Mouse (Mus musculus) lung, postnatal 4 days (tissue): ENCODE data around the gene Sox6.
"Not testable (repeated sequence)": the region's sequence is repeated elsewhere in the genome, so short reads cannot be mapped to it uniquely, and the experiment has no call there.

Experiments
- DNase-seq, 2 experiments: peaks; one replicate each; pipeline ENCODE4 v3.0.0; 2021

Gene Sox6

DNA sequence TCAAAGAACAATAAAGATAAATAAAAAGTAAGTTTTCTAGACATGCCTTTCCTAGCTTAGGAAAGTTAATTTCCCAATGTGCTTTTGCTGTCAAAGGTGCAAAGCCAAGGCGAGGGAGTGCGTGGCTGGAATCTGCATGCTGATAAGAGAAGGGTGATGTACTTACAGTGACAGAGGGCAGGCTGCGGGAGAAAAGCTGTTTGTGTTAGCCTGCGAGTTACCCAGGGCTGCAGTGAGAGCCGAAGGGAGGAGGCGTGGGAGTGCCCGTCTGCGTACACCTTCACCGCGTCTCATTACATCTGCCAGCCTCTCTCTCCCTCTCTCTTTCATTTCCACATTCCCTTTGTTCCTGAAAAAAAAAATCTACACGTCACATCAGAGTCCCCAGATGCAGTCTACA lies at the start of gene Sox6:
Gene Sox6 (minus strand): TSS at position 286 of the 400 bp plus-strand sequence.
- DNase-seq = peak; percentile 10 to 23

DNA sequence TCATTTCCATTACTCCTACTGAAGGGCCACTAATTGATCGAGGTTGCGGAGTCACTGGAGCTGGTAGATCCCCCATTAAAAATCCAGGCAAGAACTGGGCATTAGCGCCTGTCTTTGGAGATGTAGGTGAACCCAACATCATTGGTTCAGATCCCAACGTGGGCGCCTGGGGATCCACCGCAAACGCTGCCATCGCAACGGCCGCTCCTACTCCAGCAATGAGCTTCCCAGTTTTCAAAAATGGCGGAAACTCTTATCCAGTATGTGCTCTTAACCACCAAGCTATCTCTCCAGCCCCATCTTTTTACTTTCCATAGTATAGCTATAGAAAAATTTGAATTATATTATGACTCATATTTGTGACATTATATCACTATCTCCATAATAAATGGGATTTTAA lies 45.8 kb upstream of the Sox6 start, which contains the start of gene Gm4353:
Gene Gm4353 (minus strand): TSS at position 270 of the 400 bp plus-strand sequence.
- not testable (repeated sequence) for DNase-seq

DNA sequence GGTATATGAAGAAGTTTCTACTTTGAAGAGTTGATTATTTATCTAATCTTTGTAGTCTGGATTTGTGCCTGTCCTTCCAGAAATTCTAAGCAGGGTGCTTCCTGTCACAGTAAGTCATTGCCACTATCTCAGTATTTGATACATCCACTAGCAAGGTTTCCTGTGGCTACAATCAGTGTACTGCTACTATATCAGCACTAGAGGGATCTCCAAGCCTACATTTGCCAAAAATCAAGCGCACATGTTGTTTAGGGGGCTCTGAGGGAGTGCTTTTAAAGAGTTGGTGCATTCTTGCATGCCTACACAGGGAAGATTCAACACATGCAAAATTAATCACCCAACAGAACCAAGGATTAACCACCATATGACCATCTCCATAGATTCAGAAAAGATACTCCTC lies 22.1 kb upstream of the Sox6 start:
- no peak for DNase-seq

DNA sequence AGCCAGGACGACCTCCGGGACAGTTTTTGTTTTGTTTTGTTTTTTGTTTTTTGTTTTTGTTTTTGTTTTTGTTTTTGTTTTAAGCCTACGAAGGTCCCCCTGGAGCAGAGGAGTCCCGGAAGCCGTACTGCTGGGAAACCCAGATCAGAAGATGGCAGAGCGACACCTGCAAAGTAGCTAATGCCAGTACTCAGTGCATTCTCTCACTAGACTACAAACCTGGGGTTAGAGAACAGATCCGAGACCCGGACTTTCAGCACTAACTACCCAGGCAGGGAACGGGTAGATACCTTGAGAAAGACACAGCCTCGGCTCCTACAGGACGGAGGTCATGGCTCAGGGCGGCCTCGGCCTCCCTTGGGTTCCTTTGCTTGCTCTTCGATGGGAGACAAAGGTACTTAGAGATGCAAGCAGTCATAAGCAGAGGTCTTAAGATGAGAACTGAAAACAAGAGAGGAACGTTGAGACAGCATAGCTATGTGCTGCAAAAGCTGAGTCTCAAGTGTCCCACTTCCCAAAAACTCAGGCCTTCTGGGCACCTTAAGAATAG lies 1.9 kb upstream of the Sox6 start:
- no peak for DNase-seq

- peak; percentile 85 to 88 for DNase-seq
These were observed 1.2 kb upstream of the Sox6 start for GRCm38 (mm10) chr7:116039538-116040466.

DNA sequence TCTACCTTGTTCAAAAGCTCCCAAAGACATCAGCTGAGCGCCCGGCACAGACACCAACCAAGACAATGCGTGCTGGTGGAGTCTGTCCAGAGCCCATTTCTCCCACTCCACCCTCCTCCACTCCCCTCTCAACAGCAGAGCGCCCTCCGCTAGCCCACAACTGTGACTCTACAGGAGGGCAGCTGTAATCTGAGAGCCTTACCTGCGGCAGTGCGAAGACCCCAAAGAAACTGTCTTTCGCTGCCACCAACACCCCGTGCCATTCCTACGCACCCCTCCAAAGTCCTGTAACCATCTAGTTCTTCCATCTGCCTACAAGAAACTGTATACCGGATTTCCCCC lies 571 bp upstream of the Sox6 start, which contains the start of gene 1110004F10Rik:
Gene 1110004F10Rik (plus strand): TSS at position 202 of the 342 bp plus-strand sequence.
- peak in 1 of 2 experiments; percentile 21 for DNase-seq

GRCm38 (mm10) chr7:116038024-116038423 lies 572 bp downstream of the Sox6 start:
- DNase-seq = no peak

DNA sequence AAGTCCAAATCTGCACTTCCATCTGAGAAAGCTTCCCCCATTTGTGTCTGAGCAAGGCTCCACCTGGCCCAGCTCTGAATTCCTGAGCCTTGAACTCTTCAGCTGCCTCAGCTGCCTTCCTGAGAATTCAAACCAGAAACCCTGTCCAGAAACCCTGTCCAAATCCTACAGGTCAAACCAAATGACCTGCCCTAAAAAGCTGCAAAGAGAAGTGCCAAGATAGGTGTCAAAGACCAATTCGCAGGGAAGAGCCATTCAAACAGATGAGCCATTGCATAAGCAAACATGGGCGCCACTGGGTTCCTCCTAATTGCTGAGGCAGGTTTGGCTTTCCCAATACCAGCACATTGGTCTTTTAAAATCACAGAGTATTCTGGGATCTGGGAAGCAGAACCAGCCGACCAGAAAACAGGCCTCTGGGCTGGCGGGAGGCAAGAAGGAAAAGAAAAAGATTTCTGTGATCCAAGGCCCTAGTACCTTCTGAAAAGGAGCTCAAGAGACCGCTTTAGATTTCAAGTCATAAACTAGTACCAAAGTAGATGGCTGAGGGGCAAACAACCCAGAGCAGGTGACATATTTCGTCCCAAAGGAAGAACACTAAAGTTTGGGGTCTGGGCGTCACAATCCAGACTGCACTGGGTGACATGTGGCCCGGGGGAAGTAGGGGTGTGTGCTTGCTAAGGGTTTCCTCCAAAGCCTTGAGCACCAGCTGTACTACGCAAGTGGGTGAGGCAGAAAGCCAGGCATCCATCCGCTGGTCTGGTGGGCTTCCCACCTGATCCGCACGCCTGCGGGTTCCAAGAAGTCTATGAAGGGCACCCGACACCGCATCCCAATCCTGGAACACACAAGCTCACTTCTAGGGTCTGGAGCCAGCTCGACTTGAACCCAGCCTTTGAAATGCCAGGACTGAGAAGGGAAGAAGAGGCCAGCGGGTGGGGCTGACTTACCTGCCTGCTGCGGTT lies 1.7 kb downstream of the Sox6 start:
- DNase-seq = no peak

DNA sequence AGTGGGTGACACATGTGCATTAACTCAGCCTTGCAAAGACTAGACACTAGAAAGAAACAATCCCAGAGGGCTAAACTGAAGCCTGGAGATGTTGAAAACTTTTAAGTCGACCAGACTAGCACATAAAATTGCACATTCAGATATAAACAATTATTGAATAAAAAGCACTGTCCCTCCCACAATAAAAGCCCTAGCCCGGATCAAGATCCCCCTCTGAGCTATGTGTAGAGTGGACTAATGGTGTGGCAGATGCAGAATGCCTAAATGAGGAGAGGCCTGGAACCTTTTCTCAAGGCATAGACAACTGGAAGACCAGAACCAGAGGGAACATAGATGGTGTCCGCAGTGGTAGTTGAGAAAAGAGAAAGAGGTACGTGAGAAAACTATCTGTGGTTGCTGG lies 3.1 kb downstream of the Sox6 start:
- no peak for DNase-seq

GRCm38 (mm10) chr7:116034282-116034758 lies 4.3 kb downstream of the Sox6 start:
- DNase-seq = peak; percentile 53 to 66

GRCm38 (mm10) chr7:116033371-116034241 lies 5.0 kb downstream of the Sox6 start:
- DNase-seq = peak; percentile 65 to 80

GRCm38 (mm10) chr7:116032596-116033307 lies 5.8 kb downstream of the Sox6 start:
- DNase-seq = peak; percentile 56 to 84

- peak; percentile 74 to 80 for DNase-seq
These were observed 6.6 kb downstream of the Sox6 start for GRCm38 (mm10) chr7:116031718-116032595.

GRCm38 (mm10) chr7:116031388-116031717 lies 7.2 kb downstream of the Sox6 start:
- peak in 1 of 2 experiments; percentile 40 for DNase-seq

- DNase-seq = peak in 1 of 2 experiments; percentile 48
These were observed 7.8 kb downstream of the Sox6 start for GRCm38 (mm10) chr7:116030597-116031387.

DNA sequence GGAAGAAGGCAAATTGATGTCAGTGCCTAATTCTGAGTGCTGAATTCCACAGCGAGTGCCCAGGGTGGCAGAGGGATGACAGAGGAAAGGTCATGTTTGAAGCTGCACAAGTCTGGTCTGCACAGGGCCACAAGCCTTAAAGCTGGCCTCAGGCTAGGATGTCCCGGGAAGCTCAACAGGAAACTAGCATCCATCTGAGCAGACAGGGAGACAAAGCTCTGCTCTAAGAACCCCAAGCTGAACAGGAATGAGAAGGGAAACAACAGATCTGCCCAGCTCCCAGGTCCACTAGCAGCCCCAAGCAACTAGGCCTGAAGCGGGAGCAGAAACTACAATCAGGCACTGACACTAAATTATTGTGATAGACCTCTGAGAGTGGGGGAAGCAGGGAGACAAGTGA lies 8.6 kb downstream of the Sox6 start:
- DNase-seq = no peak

DNA sequence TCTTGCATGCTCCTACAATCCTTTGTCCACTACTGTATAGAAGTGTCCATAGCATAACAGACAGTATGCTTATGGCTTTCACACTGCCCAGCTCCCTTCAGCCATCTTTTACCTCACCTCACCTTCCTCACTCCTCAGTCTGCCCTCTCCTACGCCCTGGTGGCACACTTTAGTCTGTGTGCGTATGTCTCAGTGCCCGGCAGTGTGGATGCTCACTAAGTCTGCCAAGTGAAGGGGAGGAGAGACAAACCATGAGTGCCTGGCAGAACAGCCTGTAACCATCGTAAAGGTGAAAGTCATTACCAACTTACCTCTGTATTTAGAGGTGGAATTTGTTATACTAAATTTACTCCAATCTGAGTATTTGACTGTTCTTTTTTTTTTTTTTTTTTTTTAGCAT lies 35.9 kb downstream of the Sox6 start:
- DNase-seq = no peak

- DNase-seq = no peak
These were observed 50.4 kb downstream of the Sox6 start for GRCm38 (mm10) chr7:115988109-115988779.

GRCm38 (mm10) chr7:115985716-115986115 lies 52.9 kb downstream of the Sox6 start:
- DNase-seq = no peak
